Mouse (Mus musculus) adrenal gland, postnatal 36 days (tissue): ENCODE data around the gene Kif5a. TPM values are rescaled to one million over a fixed set of nuclear protein-coding genes. Genes with fewer than 3 reads are reported as not detected.
"Not testable (repeated sequence)": the region's sequence is repeated elsewhere in the genome, so short reads cannot be mapped to it uniquely, and the experiment has no call there.

Experiments used
- DNase-seq, 2 experiments: peaks; one replicate each; pipeline ENCODE4 v3.0.0; 2021; ENCODE audit warnings: mixed read lengths in 1 of 2
- total RNA-seq, 2 experiments: library from RNA; stranded (reverse); gene quantifications; 2 replicates each; pipeline ENCODE4 v1.2.3; 2021

Kif5a gene
- total RNA-seq, 2 experiments from 2014 or later: 6.3 to 7.5 TPM

DNA sequence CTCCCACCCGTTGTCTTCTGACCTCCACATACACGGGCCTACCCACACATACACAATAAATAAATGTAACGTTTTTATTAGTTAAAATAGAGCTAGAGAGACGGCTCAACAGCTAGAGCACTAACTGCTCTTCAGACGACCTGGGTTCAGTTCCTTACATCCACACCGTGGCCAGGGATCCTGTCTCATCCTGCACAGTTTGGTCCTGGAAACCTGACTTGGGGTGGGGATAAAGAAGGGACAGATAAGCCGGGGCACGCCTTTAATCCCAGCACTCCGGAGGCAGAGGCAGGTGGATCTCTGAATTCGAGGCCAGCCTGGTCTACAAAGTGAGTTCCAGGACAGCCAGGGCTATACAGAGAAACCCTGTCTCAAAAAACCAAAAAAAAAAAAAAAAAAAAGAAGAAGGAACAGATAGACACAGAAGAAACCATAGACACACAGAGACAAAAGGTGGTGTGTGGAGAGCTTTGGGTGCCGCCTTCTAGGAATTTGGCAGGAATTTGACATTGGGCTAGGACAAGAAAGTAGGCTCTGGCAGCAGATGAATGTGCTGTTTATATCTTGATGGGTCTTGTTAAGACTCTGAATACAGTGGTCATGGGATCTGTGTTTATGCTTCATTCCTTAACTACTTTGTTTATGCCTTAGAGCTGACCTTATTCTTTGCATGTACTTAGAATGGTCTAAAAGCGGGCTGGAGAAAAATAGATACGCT lies 49.3 kb downstream of the Kif5a start:
- no peak for DNase-seq

DNA sequence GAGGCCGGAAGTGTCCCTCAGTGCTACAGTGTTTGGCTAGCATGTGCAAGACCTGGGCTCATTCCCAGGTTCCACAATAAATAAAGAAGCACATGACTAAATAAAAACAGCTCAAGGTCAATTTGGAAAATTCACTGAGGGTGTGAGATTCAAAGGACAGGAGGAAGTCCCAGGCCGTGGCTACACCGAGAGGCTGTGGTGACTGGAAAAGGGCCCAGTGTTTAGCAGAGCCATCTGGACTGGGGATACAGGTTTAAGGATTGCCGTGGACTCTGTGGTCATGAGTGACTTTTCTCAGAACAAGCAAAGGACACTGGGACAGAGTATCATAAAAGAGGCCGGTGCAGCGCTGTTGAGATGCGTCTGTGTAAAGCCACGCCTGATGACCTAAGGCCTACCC lies 49.9 kb downstream of the Kif5a start:
- DNase-seq: no peak

DNA sequence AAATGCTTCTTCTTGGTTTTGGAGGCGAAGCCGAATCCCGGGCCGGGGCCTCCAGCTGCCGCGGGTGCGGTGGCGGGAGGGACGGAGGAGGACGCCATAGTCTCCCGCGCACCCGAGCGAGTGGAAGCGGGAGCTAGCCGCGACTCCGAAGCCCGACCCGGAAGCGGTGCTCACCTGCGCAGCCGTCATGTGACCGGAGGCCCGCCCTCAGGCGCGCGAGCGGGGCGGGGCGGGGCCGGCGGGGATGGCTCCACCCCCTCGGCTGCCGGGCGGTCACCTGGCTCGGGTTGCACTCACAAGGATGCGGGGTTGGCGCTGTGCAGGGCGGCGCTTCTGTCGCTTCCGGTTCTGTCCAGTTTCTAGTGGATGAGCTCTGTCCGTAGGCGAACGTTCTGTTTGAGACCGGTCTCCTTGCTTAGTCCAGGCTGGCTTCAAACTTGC lies 51.7 kb downstream of the Kif5a start, which contains the start of gene Pip4k2c:
Gene Pip4k2c, minus strand, starts transcription at position 172 of the 441 bp plus-strand sequence.
- DNase-seq: peak; percentile 95 to 96

DNA sequence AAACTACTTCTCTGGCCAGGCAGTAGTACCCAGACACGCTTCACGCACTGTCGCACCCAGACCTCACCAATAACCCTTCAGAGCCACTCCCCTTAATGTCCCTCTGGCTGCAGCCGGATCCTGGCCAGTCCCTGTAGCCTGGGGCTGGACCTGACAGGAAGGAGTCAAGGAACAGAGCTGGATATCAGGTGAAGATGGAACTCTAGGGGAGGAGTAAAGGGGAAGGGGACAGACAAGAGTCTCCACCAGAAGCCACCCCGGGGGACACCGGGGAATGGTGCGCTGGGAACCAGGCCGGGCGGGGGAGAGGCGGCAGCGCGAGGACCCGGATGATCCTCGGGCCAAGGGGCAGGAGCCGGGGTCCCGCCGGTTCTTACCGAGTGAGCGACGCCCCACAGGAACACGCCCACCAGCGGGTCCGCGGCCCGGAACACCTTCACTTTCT lies 52.2 kb downstream of the Kif5a start:
- DNase-seq: peak in 1 of 2 experiments; percentile 16

DNA sequence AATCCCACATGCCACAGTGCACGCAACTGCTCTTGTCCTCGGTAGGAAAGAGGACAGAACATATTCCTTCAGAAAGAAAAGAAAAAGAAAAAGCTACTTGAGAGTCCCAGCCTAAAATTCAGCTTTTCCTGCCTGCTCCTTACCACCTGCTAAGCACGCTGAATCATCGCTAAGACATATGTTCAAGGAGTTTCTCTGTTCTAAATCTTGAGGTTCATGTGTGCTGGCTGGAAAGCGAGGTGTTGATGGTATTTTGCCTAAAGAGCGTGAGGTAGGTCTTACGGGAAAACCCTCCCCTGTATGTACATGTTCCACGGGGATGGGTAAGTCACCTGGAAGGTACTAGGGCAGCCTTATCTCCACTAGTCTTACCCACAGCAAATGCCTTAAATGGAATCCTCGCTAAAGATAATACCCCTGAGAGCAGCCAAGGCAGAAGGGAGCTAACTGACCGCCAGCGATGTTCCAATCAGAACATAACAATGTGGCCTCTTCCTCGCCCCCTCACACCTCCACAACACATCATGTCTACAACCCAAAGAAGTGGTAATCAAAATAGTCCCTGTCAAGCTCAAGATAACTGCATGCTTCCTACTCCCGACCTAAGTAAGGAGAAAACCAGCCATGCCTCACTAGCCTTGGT lies 53.1 kb downstream of the Kif5a start:
- no peak for DNase-seq

DNA sequence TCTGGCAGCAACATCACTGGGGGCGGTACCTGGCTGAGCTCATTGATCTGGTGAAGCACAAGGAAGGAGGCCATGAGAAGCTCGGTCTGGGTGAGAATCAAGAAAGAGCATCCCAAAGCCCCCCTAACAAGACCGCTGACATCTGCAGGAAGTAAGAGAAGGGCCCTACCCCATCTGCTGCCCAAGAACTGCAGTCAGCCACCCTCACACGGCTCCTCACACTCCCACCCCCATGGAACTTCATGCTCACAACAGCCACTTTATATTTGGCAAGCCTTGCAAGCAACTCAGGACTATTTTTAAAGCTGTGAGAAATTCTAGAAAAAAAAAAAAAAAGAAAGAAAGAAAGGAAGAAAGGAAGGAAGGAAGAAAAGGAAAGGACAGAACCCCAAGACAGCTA lies 54.2 kb downstream of the Kif5a start:
- DNase-seq: no peak

DNA sequence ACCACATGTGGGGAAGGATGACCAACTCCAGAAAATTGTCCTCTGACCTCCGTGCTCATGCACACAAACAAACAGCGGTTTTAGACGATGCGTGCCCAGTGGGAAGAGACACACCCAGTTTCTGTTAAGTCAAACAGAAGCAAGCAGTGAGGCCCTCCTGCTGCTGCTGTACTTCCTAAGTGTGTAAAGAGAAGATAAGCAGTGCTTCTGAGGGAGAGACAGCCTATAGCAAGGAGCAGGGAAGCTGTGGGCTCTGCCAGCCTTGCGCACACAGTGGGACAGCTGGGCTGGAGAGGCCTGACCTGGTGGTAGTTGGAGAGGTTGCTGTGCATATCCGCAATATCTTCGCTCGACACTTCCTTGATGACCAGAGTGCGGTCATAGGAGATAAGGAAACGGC lies 57.8 kb downstream of the Kif5a start:
- DNase-seq: no peak

DNA sequence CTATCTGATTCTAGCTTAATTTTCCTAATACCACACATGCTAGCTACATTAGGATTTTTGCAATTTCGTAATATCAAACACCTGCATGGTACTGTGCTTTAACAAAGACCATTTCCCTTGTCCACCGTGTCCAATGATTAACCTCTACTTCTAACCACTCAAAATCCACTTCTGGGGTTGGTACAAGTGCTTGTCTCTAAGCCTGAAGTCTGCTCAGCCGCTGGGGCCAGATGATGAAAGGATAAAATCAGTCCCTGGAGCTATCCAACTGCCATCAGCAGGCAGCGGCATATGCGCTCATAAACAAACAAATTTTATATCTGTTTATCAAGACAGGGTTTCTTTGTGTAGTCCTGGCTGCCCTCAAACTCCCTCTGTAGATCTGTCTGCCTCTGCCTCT lies 58.6 kb downstream of the Kif5a start:
- no peak for DNase-seq

DNA sequence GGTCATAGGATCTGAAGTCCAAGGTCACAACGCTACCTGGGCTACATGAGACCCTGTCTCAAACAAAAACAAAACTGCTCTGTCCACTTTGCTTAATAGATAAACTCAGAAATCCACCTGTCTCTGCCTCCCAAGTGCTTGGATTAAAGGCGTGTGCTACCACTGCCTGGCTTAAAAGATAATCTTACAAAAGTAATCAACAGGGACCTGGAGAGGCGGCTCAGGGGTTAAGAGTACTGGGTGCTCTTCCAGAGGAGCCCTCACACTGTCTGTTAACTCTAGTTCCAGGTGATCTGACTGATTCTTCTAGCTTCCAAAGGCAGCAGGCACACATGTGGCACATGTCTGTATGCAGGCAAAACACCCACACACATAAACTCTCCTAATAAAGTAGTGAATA lies 60.0 kb downstream of the Kif5a start:
- no peak for DNase-seq

DNA sequence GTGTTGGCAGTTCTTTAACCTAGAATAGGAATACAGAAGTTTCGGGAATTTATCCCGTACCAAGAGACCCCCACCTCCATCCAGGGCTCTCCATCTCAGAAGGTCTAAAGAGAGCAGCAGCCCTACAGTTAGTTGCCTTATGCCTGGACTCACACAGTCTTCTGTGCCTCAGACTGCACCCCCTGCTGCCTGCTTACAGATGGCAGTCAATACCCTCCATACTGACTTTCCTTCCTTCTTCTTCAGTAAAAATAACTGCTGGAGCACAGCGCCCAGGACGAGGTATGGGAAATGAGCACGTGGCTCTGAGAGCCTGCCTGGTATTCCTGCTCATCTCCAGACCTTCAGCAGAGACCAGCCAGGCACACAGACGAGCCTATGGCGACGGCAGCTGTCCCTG lies 62.9 kb downstream of the Kif5a start:
- no peak for DNase-seq

DNA sequence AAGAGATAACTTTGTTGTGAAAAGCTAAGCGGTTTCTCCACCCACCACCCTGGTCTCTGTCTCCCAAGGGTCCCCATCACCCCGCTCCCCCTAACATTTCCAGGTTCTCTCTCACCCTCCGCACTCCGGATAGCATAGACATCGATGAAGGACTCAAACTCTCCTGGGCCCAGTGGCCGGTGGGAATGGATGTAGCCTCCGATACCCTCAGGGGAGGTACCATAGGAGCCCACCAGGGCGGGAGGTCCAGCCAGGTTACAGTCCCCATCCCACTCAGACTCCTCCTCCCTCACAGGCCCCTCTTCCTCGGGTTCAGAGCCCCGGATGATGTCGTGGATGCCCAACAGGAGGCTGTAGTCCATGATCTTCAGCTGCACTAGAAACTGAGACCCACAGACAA lies 63.7 kb downstream of the Kif5a start:
- DNase-seq: no peak

DNA sequence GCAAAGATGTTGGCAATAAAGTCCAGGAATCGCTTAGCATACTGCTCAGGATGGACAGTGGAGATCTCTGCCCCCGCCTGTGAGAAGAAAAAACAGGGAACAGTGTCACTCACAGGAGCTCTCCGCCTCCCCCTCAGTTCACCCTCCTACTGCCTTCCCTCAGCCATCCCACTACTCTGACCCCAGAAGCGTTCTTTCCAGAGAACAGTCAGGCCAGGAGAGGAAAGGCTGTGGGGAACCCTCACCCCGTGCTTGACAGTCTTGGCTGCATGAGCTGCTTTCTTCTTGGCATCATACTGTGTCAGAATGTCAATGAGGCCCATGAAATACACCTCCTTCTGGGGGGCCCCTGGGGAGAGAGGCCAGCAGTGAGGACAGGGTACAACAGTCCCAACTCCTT lies 64.1 kb downstream of the Kif5a start:
- no peak for DNase-seq

DNA sequence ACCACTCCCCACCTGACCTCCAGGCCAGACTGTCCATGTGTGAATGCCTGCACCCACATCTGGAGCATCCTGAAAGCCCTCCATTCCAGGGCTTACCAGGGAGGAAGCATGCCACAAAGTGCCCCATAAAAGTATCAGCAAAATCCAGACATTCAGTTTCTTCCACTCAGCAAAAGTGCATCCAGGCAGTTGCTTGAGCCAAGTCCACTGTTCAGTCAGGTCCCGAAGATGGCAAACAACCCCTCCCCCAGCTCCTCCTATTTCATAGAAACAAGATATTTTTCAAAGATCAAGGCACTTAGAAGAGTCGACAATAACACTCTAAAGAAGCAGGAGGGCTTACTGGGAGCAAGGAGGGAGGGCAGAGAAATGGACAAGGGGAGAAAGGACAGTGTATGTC lies 64.7 kb downstream of the Kif5a start:
- DNase-seq: no peak

DNA sequence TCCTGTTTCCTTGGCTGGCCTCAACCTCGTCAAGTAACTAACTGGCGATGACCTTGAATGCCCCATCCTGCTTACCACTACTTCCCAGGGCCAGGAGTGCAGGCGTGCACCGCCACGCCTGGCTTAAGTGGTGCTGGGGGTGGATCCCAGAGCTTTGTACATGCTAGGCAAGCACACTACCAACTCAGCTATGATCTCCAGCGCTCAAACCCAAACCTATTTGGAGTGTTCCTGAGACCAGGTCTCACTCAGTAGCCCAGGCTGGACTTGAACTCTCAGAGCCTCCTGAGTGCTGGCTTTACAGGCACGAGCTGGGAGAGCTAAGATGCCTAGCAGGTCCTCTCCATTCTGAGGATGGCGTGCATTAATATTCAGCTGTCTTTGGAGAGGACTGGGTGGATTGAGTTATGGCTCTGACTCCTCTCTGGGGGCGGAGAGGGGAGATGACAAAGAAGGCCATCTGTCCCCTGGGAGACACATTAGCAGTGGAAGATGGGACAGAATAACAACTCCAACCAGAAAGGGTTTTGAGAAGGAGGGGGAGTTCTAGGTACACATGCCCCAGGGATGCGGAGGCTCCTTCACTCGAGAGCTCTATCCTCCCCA lies 65.5 kb downstream of the Kif5a start:
- DNase-seq: peak in 1 of 2 experiments; percentile 13

DNA sequence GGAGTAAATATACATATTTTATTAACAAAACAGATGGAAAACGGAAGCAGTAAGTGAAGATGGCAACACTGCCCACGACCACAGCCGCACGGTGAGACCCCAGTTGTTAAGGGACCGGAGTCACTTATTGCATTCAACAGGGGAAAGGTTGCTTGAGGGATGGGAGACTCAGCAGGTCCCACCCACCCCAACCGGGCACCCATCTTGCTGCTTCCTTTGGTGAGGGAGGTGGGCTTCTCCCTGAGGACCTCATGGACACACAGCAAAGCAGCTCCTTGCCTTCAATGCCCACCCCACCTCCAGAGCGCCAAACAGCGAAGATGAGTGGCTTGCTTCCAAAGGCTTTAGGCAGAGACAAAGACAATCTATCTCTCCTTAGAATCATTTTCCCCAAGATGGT lies 66.0 kb downstream of the Kif5a start:
- no peak for DNase-seq

DNA sequence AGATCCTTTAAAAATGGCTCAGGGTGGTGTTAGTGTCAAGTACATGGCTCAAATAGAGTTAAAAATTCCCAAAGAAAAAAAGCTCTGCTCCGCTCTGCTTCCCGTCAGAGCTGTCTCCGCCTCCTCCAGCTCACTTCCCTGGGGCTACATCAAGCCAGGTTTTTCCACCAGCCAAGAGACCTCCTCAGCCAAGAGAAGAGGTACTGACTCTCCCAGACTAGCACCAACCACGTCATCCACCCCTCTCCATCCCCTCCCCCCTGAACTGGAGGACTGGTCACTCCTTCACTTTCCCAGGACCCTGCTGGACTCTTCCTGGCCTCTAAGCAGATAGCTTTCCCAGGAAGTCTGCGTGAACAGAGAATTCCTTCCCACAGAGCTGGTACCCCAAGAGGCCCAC lies 66.8 kb downstream of the Kif5a start:
- peak; percentile 68 to 74 for DNase-seq

DNA sequence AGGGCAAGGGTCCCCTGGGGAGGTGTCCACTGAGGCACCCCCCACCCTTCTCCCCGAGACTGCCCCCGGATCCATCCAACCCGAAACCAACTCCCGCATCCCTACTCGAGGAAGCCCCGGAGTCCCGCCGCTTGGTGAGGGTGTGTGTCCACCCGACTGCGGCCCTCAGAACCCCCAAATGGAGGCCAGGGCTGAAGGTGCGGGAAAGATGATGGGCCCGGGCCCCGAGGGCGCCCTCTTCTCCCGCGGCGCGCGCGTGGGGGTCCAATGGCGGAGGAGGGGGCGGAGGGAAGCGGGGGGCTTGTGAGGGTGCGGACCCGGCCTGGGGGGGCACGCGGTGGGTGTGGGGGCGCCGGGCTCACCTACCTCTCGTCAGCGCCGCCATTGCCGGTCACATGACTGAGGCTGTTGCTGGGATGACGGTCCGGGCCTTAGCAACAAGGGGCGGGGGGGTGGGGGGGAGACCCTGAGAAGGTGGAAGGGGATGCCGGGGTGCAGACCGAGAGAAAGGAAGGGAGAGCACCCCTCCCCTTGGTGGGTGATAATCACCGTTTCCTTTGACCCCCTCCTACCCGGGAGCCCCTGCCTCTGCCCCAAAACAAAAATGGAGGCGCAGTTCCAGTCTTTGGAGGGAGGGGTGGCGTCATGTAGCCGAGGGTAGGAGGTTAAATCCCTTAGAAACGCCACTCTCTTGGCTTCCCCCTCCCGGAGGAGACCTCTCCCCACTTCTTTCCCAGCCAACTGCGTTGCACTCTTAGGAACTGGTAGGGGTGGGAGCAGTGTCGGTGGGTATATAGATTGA lies 67.6 kb downstream of the Kif5a start, which contains the start of gene Dtx3:
Gene Dtx3, minus strand, starts transcription at position 401 of the 802 bp plus-strand sequence.
- DNase-seq: peak; percentile 50 to 72

DNA sequence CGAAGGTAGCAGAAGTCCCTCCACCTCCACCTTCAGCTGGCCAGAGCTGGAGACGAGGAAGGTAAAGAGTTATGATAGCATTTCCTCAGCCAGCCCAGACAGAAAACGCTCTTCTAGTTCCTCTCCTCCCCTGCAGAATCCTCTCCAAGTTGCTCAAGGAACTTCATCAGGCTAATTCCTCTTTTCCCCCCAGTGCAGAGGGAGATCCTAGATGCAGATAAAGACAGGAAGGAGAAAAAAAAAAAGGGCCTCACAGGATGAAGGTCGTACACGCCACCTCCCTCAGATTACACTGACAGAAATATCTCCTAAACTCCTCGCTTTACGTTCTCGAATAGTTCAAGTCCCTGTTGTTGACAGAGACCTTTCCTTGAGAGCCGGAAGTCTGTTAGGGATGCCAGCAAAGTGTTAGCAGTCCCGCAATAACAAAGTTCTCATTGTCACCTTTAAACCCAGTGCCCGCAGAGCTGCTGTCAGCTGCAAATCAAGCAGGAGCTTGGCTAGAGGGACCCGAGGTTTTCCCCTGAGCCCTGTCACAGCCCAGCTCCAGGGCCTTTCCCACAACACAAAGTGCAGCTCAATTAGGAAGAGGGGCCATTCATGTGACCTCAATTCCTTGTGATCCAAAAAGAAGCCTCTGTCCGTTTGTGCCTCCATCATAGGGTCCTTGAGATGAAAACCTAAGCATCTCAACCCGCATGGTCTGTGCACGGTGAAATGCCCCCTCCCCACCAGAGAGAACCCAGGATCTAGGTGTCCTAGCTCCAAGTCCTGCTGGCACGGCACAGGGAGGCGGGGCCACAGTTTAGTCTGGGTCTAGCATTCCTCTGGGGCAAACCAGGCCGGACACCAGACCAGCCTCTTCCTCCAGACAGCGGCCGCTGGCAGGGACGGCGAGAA lies 68.5 kb downstream of the Kif5a start:
- DNase-seq: peak; percentile 80 to 86

DNA sequence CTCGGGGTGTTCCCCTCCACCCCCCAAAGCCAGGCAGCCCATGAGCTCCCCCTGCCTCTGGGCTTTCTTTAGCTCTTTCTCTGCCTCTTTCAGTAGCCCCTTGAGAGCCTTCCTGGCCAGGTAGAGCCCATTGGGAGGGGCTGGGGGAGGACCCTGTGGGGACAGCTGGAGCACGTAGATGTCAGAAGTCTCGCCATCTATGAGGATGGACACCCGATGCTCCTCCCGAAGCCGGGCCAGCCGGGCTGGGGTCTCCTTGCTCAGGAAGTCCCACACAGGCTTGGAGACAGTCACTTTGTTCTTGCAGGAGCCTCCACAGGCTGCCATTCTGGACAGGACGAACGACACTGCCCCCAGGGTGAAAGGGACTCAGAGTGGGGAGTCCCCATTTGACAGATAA lies 70.1 kb downstream of the Kif5a start:
- no peak for DNase-seq

DNA sequence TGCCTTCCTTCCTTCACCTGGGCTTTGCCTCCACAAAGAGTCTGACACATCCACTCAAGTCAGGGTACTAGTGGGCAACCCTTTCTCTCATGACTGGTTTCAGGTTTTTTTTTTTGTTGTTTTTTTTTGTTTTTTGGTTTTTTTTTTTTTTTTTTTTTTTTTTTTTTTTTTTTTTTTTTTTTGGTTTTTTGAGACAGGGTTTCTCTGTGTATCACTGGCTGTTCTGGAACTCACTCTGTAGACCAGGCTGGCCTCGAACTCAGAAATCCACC lies 71.2 kb downstream of the Kif5a start:
- DNase-seq: not testable (repeated sequence)

DNA sequence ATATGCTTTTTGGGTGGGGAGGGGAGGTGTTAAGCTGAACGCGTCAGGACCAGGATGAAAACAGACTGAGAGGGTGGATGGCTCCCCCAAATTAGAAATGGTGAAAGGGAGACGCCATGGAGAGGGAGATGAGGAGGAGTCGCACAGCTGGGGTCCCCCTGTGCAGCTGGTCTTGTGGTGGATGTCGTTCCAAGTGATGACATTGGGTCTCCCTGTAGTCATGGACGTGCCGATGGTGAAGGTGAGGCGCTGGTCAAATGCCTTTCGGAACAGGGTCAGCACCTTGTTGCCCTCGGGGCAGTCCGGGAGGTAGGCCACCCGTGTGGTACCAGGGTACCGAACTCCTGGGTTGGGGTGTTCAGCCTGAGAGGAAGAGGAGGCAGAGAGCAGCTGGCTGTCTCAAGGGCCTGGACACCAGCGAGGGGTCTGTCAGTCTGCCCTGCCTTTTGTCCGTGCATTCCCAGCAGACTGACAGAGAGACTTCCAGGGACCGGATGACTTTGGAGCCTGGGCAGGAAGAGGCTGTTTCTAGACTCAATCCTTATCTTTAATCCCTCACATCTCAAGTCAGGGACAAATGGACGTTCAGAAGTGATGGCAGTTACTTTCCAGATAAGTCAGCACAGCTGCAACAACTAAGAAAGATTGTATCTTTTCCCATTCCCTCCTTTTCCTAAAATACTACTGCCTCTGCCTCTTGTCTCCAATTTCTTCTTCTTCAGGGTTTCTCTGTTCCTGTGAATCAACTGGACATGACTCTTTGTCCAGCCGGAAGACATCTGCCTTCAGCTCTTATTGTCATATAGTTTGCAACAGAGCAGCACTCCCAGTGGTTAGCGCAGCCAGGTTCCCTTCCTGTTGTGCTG lies 71.7 kb downstream of the Kif5a start:
- no peak for DNase-seq
